Mouse (Mus musculus) right cerebral cortex, postnatal 25 days (tissue): ENCODE measurements around the gene Myo3a.
A peak's percentile ranks its signal among the peaks of the same experiment; 100 is the strongest.

Source experiments
- DNase-seq: peaks from one replicate; pipeline ENCODE4 v3.0.0; 2022

Myo3a gene

GRCm38 (mm10) chr2:22620978-22621827, 393.9 kb downstream of the Myo3a start:
- peak; percentile 30 for DNase-seq

GRCm38 (mm10) chr2:22621828-22622731, 394.8 kb downstream of the Myo3a start, which contains the start of gene Gad2:
Gene Gad2 (plus strand): TSS chr2:22622205.
- DNase-seq: peak; percentile 40

GRCm38 (mm10) chr2:22623111-22624070, 396.1 kb downstream of the Myo3a start:
- peak; percentile 13 for DNase-seq

- DNase-seq: peak; percentile 4
These were observed 397.1 kb downstream of the Myo3a start for GRCm38 (mm10) chr2:22624188-22624975.

GRCm38 (mm10) chr2:22625096-22625960, 398.0 kb downstream of the Myo3a start:
- DNase-seq: no peak

- DNase-seq: no peak
These were observed 399.9 kb downstream of the Myo3a start for GRCm38 (mm10) chr2:22627147-22627666.

- no peak for DNase-seq
These were observed 400.6 kb downstream of the Myo3a start for GRCm38 (mm10) chr2:22627819-22628432.

- DNase-seq: no peak
These were observed 407.5 kb downstream of the Myo3a start for GRCm38 (mm10) chr2:22634766-22635165.

GRCm38 (mm10) chr2:22646134-22646533, 418.8 kb downstream of the Myo3a start:
- no peak for DNase-seq

GRCm38 (mm10) chr2:22648394-22648793, 421.1 kb downstream of the Myo3a start:
- DNase-seq: no peak

GRCm38 (mm10) chr2:22651826-22652225, 424.5 kb downstream of the Myo3a start:
- no peak for DNase-seq

GRCm38 (mm10) chr2:22663731-22664130, 436.4 kb downstream of the Myo3a start:
- DNase-seq: no peak
